Mouse (Mus musculus): Measurements from ENCODE around the gene Anxa6. TPM values are rescaled to one million over a fixed set of nuclear protein-coding genes. Genes with fewer than 3 reads are reported as not detected.

The Anxa6 gene
- 628 TPM for polyA plus RNA-seq (2012; fragmentation: generic; extraction: Trizol)
- long read RNA-seq, experiment 1, transcript Anxa6-202 (26 exons, 2,489 nt) = major isoform, 190 of 462 reads
- long read RNA-seq, experiment 1, transcript Anxa6-201 (25 exons, 2,471 nt) = minor isoform, 119 of 462 reads
- long read RNA-seq, experiment 1, partial matches to known transcripts = 133 of 462 reads
- long read RNA-seq, experiment 1, other reads (novel, unspliced or antisense) = 20 of 462 reads
- long read RNA-seq, experiment 2, transcript Anxa6-201 (25 exons, 2,471 nt) = minor isoform, 935 of 2,799 reads
- long read RNA-seq, experiment 2, transcript Anxa6-202 (26 exons, 2,489 nt) = major isoform, 1,625 of 2,799 reads
- long read RNA-seq, experiment 2, partial matches to known transcripts = 129 of 2,799 reads
- long read RNA-seq, experiment 2, other reads (novel, unspliced or antisense) = 108 of 2,799 reads

GRCm38 (mm10) chr11:55033040-55033660 is at the start of gene Anxa6:
Anxa6 (minus strand) TSS chr11:55033445.
- Histone ChIP-seq H3K27me3 (ENCODE audit: control insufficient read depth, insufficient read depth, insufficient read length) (no peaks in the 10 kb centered on the region), H3K4me3 (ENCODE audit: insufficient read depth, poor library complexity, severe bottlenecking) (peak within 1 kb of the TSS; percentile 76), H3K79me2 (ENCODE audit: control insufficient read depth, insufficient read depth) (peaks cover 52% of the 10 kb centered on the region), H3ac (ENCODE audit: control insufficient read depth, insufficient read length, low read depth) (peak within 1 kb of the TSS; percentile 93), H3K79me3 (ENCODE audit: low read depth) (peaks cover 38% of the 10 kb centered on the region), H3K36me3 (ENCODE audit: control insufficient read depth, insufficient read depth) (peaks cover 12% of the 10 kb centered on the region)
- TF ChIP-seq USF1 (IDR thresholded peaks at IDR 0.05; ENCODE audit: low read depth) (peak; percentile 91), MYOG (IDR thresholded peaks at IDR 0.05; ENCODE audit: control insufficient read depth, extremely low read depth, insufficient read length) (no peak), MAX (IDR thresholded peaks at IDR 0.05) (no peak)

GRCm38 (mm10) chr11:55081206-55081605 is 48.0 kb upstream of the Anxa6 start:
- Histone ChIP-seq H3K27me3 (ENCODE audit: control insufficient read depth, insufficient read depth, insufficient read length) (no peaks in the 10 kb centered on the region), H3K79me2 (ENCODE audit: control insufficient read depth, insufficient read depth) (no peaks in the 10 kb centered on the region), H3ac (ENCODE audit: control insufficient read depth, insufficient read length, low read depth) (no peak overlapping the region), H3K79me3 (ENCODE audit: low read depth) (no peaks in the 10 kb centered on the region), H3K4me3 (ENCODE audit: insufficient read depth, poor library complexity, severe bottlenecking) (no peak overlapping the region), H3K36me3 (ENCODE audit: control insufficient read depth, insufficient read depth) (no peaks in the 10 kb centered on the region)
- no peak for TF ChIP-seq CEBPB (IDR thresholded peaks at IDR 0.05; ENCODE audit: low read depth)

GRCm38 (mm10) chr11:55079180-55079579 is 45.9 kb upstream of the Anxa6 start:
- no peak for TF ChIP-seq FOSL1 (IDR thresholded peaks at IDR 0.05; ENCODE audit: insufficient read depth, low read length, poor library complexity, severe bottlenecking)
- TF ChIP-seq MYOG (IDR thresholded peaks at IDR 0.05; ENCODE audit: control insufficient read depth, extremely low read depth, insufficient read length) = no peak
- TF ChIP-seq MAX (IDR thresholded peaks at IDR 0.05) = no peak
- TF ChIP-seq CTCF (IDR thresholded peaks at IDR 0.05; ENCODE audit: control insufficient read depth, insufficient read depth, insufficient read length) = no peak
- no peak for TF ChIP-seq USF1 (IDR thresholded peaks at IDR 0.05; ENCODE audit: low read depth)
- no peak for TF ChIP-seq MYOD1 (IDR thresholded peaks at IDR 0.05; ENCODE audit: control insufficient read depth, insufficient read length, low read depth)
- no peak for TF ChIP-seq CEBPB (IDR thresholded peaks at IDR 0.05; ENCODE audit: low read depth)
- no peaks in the 10 kb centered on the region for H3K79me3 ChIP-seq (ENCODE audit: low read depth)
- H3K36me3 ChIP-seq (ENCODE audit: control insufficient read depth, insufficient read depth) = no peaks in the 10 kb centered on the region
- no peak overlapping the region for H3ac ChIP-seq (ENCODE audit: control insufficient read depth, insufficient read length, low read depth)
- H3K27me3 ChIP-seq (ENCODE audit: control insufficient read depth, insufficient read depth, insufficient read length) = no peaks in the 10 kb centered on the region
- no peak overlapping the region for H3K4me3 ChIP-seq (ENCODE audit: insufficient read depth, poor library complexity, severe bottlenecking)
- H3K79me2 ChIP-seq (ENCODE audit: control insufficient read depth, insufficient read depth) = no peaks in the 10 kb centered on the region

DNA sequence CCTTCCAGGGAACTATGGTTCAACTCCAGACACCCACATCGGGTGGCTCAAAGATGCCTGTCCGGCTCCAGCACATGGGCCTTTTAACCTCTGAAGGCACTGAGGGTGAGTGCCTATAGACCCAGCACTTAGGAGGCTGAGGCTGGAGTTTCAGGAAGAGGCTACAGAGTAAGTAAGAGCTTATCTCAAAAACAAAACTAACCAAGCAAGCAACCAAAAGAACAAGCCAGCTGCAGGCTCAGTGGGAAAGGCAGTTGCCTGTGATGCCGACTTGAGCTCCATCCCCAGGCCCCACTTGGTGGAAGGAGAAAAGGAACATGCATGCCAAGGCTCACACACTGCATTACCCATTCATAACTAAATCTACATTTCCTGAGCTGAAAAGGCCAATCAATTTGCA is 45.3 kb upstream of the Anxa6 start:
- no peaks in the 10 kb centered on the region for H3K79me3 ChIP-seq (ENCODE audit: low read depth)
- no peaks in the 10 kb centered on the region for H3K79me2 ChIP-seq (ENCODE audit: control insufficient read depth, insufficient read depth)
- no peak for TF ChIP-seq MYOG (IDR thresholded peaks at IDR 0.05; ENCODE audit: control insufficient read depth, extremely low read depth, insufficient read length)
- no peak for TF ChIP-seq CEBPB (IDR thresholded peaks at IDR 0.05; ENCODE audit: low read depth)
- TF ChIP-seq CTCF (IDR thresholded peaks at IDR 0.05; ENCODE audit: control insufficient read depth, insufficient read depth, insufficient read length) = no peak
- TF ChIP-seq MAX (IDR thresholded peaks at IDR 0.05) = no peak
- no peak for TF ChIP-seq USF1 (IDR thresholded peaks at IDR 0.05; ENCODE audit: low read depth)
- no peak for TF ChIP-seq FOSL1 (IDR thresholded peaks at IDR 0.05; ENCODE audit: insufficient read depth, low read length, poor library complexity, severe bottlenecking)
- TF ChIP-seq MYOD1 (IDR thresholded peaks at IDR 0.05; ENCODE audit: control insufficient read depth, insufficient read length, low read depth) = no peak
- no peak overlapping the region for H3ac ChIP-seq (ENCODE audit: control insufficient read depth, insufficient read length, low read depth)
- H3K27me3 ChIP-seq (ENCODE audit: control insufficient read depth, insufficient read depth, insufficient read length) = no peaks in the 10 kb centered on the region
- H3K4me3 ChIP-seq (ENCODE audit: insufficient read depth, poor library complexity, severe bottlenecking) = no peak overlapping the region
- no peaks in the 10 kb centered on the region for H3K36me3 ChIP-seq (ENCODE audit: control insufficient read depth, insufficient read depth)

DNA sequence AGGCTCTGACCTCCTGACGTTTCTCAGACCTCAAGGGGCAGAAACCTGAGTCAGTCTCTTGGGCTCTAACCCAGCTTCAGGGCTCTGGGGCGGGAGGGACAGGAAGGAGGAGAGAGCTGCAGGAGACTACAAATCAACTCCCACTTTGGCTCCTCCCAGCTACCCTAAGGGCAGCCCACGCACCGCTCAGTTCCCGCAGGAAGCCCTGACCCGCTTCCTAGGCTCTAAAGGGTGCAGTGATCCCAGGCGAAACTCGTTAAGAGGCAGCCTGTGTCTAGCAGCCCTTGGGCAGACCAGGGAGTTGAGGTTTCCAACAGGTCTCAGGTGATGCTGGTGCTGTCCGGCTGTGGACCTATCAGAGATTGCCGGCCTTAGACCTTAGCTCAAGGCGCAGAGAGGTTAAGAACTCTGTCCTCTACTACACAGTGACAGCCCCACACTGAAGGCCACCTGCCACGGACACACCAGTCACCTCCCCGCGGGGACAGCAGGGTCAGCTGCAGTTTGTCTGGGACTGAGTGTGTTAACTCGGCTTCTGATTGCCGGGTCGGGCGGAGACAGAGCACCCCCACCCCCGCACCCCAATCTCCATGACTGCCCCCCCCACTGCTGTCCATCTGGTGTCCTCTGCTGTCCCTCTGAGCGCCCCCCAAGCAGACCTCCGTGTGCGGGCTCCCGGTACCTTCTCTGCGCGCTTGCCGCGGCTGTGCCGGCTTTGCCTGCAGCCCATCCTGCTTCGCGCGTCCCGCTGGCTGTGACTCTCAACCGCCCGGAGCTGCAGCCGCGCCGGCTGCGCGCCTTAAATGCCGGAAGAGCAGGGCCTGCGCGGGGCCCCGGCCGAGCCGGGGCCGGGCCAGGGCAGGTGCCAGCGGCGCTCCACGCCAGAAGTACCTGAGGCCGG is 44.3 kb upstream of the Anxa6 start, which contains the start of gene Ccdc69:
TSS of gene Ccdc69 (minus strand) at position 801 of the 901 bp plus-strand sequence.
- Histone ChIP-seq H3K79me2 (ENCODE audit: control insufficient read depth, insufficient read depth) (no peaks in the 10 kb centered on the region), H3ac (ENCODE audit: control insufficient read depth, insufficient read length, low read depth) (no peak within 1 kb of the TSS), H3K79me3 (ENCODE audit: low read depth) (no peaks in the 10 kb centered on the region), H3K27me3 (ENCODE audit: control insufficient read depth, insufficient read depth, insufficient read length) (no peaks in the 10 kb centered on the region), H3K36me3 (ENCODE audit: control insufficient read depth, insufficient read depth) (no peaks in the 10 kb centered on the region), H3K4me3 (ENCODE audit: insufficient read depth, poor library complexity, severe bottlenecking) (no peak within 1 kb of the TSS)
- TF ChIP-seq FOSL1 (IDR thresholded peaks at IDR 0.05; ENCODE audit: insufficient read depth, low read length, poor library complexity, severe bottlenecking) (no peak), MAX (IDR thresholded peaks at IDR 0.05) (no peak)
